Mouse (Mus musculus): ENCODE data around the gene Cntn1. TPM values are rescaled to one million over a fixed set of nuclear protein-coding genes. Genes with fewer than 3 reads are reported as not detected.

Gene Cntn1
- polyA plus RNA-seq, 1 experiment from 2014 or later: 55.7 TPM

DNA sequence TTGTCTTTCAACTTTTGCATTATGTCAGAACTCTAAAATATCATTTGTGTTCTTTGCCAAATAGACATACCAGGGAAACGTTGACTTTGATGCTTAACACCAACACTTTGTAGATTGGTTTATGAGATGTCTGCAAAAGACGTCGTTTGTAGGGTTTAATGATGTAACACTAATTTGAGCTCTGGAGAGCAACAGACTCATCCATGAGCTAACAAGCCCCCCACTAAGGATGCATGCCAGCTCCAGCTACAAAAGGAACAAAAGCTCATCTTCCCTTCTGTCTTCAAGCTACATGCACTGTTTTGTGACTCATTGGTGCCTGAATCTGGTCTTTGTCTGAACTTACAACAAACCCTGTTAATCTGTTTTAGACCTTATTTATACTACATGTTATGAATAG is 28.5 kb downstream of the Cntn1 start:
- Histone ChIP-seq H3K9ac (no peak overlapping the region), H3K4me2 (no peak overlapping the region), H3K27ac (no peak overlapping the region), H3K36me3 (replicated peaks) (no peaks in the 10 kb centered on the region), H3K4me3 (no peak overlapping the region), H3K4me1 (no peaks in the 10 kb centered on the region), H3K9me3 (no peaks in the 10 kb centered on the region), H3K27me3 (replicated peaks) (no peaks in the 10 kb centered on the region)
- ATAC-seq (replicated peaks): no peak
- WGBS: 75% methylated on average over 3 of the region's 3 CpGs

DNA sequence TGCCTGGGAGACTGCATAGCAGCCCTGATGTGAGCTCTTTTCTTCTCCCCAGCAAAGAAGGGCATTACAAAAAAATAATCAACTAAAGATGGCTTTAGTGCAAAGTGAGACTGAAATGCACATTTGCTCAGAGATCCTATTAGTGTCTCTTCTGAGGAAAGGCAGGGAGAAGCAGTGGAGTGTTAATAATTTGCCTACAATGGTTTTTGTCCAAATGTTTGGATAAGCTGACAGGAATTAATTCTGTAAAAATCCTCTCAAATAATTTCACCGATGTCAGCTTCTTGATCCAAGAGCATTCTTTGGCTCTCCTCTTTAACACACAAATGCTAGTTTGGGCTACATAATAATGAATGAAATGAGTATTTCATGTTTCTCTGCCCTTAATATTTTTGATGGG is 34.9 kb downstream of the Cntn1 start:
- Histone ChIP-seq H3K4me3 (no peak overlapping the region), H3K4me1 (peaks cover 5% of the 10 kb centered on the region), H3K36me3 (replicated peaks) (no peaks in the 10 kb centered on the region), H3K4me2 (no peak overlapping the region), H3K27me3 (replicated peaks) (no peaks in the 10 kb centered on the region), H3K9ac (no peak overlapping the region), H3K9me3 (no peaks in the 10 kb centered on the region), H3K27ac (0 out of 2 replicates have a peak overlapping the region, but pooled peaks have one; percentile 34)
- ATAC-seq (replicated peaks): no peak
- WGBS: 20% methylated on average over 1 of the region's 1 CpGs

GRCm38 (mm10) chr15:92087691-92088286 is 36.8 kb downstream of the Cntn1 start:
- peak; percentile 56; the same call in 1 of the 2 replicates for ATAC-seq (replicated peaks)
- Histone ChIP-seq H3K27me3 (replicated peaks) (no peaks in the 10 kb centered on the region), H3K4me1 (peaks cover 5% of the 10 kb centered on the region), H3K9me3 (no peaks in the 10 kb centered on the region), H3K4me2 (no peak overlapping the region), H3K36me3 (replicated peaks) (no peaks in the 10 kb centered on the region), H3K9ac (no peak overlapping the region), H3K27ac (peak overlapping the region; percentile 13; the same call in 1 of the 2 replicates), H3K4me3 (no peak overlapping the region)
- 19% methylated on average over 6 of the region's 6 CpGs for WGBS

GRCm38 (mm10) chr15:92090787-92091186 is 39.8 kb downstream of the Cntn1 start:
- no peaks in the 10 kb centered on the region for H3K27me3 ChIP-seq (replicated peaks)
- no peaks in the 10 kb centered on the region for H3K9me3 ChIP-seq
- no peaks in the 10 kb centered on the region for H3K36me3 ChIP-seq (replicated peaks)
- H3K9ac ChIP-seq: no peak overlapping the region
- ATAC-seq (replicated peaks): no peak
- no peak overlapping the region for H3K27ac ChIP-seq
- WGBS: 89% methylated on average over 6 of the region's 6 CpGs
- no peak overlapping the region for H3K4me3 ChIP-seq
- peaks cover 5% of the 10 kb centered on the region for H3K4me1 ChIP-seq
- no peak overlapping the region for H3K4me2 ChIP-seq

- ATAC-seq (replicated peaks): no peak
- Histone ChIP-seq H3K4me1 (peaks cover 5% of the 10 kb centered on the region), H3K27ac (no peak overlapping the region), H3K36me3 (replicated peaks) (no peaks in the 10 kb centered on the region), H3K4me3 (no peak overlapping the region), H3K27me3 (replicated peaks) (no peaks in the 10 kb centered on the region), H3K9ac (no peak overlapping the region), H3K4me2 (no peak overlapping the region), H3K9me3 (no peaks in the 10 kb centered on the region)
- WGBS: 60% methylated on average over 3 of the region's 3 CpGs
These were observed 41.1 kb downstream of the Cntn1 start for GRCm38 (mm10) chr15:92092041-92092440.

GRCm38 (mm10) chr15:92099410-92100174 is 48.6 kb downstream of the Cntn1 start:
- no peaks in the 10 kb centered on the region for H3K36me3 ChIP-seq (replicated peaks)
- WGBS: 70% methylated on average over 5 of the region's 5 CpGs

DNA sequence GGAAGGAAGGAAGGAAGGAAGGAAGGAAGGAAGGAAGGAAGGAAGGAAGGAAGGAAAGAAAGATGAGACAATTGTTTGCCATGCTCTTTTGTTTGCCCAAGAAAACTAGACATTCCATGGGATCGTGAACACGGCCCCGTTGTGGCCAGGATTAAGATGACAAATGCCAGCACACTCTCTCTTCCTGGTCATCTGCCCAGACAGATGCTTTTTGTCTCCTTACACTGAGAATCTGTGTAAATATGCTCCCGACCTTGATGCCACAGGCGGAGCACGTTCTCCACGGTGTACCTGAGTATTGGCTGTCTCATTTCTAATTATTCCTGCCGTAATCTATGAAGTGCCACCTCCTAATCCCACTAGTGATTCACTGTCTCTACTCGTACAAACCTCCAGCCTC is 51.0 kb downstream of the Cntn1 start:
- ATAC-seq (replicated peaks): no peak
- Histone ChIP-seq H3K9me3 (no peaks in the 10 kb centered on the region), H3K27ac (no peak overlapping the region), H3K27me3 (replicated peaks) (no peaks in the 10 kb centered on the region), H3K36me3 (replicated peaks) (no peaks in the 10 kb centered on the region), H3K9ac (no peak overlapping the region), H3K4me2 (no peak overlapping the region), H3K4me3 (no peak overlapping the region), H3K4me1 (no peaks in the 10 kb centered on the region)
- WGBS: 66% methylated on average over 9 of the region's 9 CpGs

More at GRCm38 (mm10) chr15:92099410-92100174, 48.6 kb downstream of the Cntn1 start:
- H3K4me1 ChIP-seq: no peaks in the 10 kb centered on the region
- no peak for ATAC-seq (replicated peaks)
- H3K9ac ChIP-seq: no peak overlapping the region
- no peak overlapping the region for H3K4me2 ChIP-seq
- no peak overlapping the region for H3K4me3 ChIP-seq
- H3K27ac ChIP-seq: no peak overlapping the region
- no peaks in the 10 kb centered on the region for H3K27me3 ChIP-seq (replicated peaks)
- no peaks in the 10 kb centered on the region for H3K9me3 ChIP-seq

- Histone ChIP-seq H3K4me1 (no peaks in the 10 kb centered on the region), H3K4me3 (no peak overlapping the region), H3K27ac (no peak overlapping the region), H3K9me3 (no peaks in the 10 kb centered on the region), H3K27me3 (replicated peaks) (no peaks in the 10 kb centered on the region), H3K4me2 (no peak overlapping the region), H3K36me3 (replicated peaks) (no peaks in the 10 kb centered on the region), H3K9ac (no peak overlapping the region)
- ATAC-seq (replicated peaks): no peak
These were observed 61.5 kb downstream of the Cntn1 start for GRCm38 (mm10) chr15:92112455-92112854.

DNA sequence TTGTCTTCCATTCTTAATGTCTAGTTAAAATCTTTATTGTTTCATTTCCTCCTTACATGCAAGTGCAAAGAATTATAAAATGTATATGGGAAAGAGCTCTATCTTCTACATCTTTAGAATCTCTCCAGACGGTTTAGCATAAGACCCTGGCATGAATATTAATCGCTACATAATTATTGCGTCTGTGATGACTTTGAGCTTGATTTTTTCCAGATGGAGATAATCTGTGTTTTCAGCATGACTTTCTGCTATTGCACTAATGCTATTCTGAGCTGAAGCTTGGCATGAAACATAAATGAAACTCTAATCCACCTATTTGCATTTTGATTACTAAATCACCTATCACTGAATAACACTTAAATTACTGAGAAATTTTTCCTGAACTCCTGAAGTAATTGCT is 82.0 kb downstream of the Cntn1 start:
- Histone ChIP-seq H3K27ac (no peak overlapping the region), H3K9ac (no peak overlapping the region), H3K4me3 (no peak overlapping the region), H3K36me3 (replicated peaks) (no peaks in the 10 kb centered on the region), H3K4me2 (no peak overlapping the region), H3K9me3 (no peaks in the 10 kb centered on the region), H3K4me1 (no peaks in the 10 kb centered on the region), H3K27me3 (replicated peaks) (no peaks in the 10 kb centered on the region)
- 51% methylated on average over 3 of the region's 3 CpGs for WGBS
- ATAC-seq (replicated peaks): no peak

- Histone ChIP-seq H3K36me3 (replicated peaks) (no peaks in the 10 kb centered on the region), H3K9ac (no peak overlapping the region), H3K4me2 (no peak overlapping the region), H3K4me3 (no peak overlapping the region), H3K27me3 (replicated peaks) (no peaks in the 10 kb centered on the region), H3K9me3 (no peaks in the 10 kb centered on the region), H3K4me1 (no peaks in the 10 kb centered on the region), H3K27ac (no peak overlapping the region)
- no peak for ATAC-seq (replicated peaks)
- 78% methylated on average over 9 of the region's 9 CpGs for WGBS
These were observed 83.3 kb downstream of the Cntn1 start for GRCm38 (mm10) chr15:92134254-92134653.

DNA sequence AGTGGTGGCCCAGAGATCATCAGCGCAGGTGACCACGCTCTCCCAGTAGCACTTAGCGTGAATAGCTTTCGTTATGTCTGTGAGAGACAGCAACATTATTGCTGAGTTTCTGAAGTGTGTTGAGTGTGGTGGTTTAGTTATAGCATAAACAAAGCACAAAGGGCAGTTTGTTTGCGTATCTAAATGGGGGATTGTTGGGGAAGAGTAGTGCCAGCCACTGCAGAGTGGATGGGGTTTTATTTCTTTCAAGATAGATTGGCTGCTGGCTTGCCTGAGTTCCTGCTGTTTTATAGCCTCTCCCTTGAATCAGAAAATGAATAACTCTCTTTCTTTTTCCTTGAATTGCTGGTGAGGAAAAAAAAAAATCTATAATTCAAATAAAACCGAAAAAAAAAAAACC is 86.1 kb downstream of the Cntn1 start:
- Histone ChIP-seq H3K9me3 (no peaks in the 10 kb centered on the region), H3K4me3 (no peak overlapping the region), H3K4me2 (no peak overlapping the region), H3K27ac (no peak overlapping the region), H3K36me3 (replicated peaks) (no peaks in the 10 kb centered on the region), H3K4me1 (no peaks in the 10 kb centered on the region), H3K27me3 (replicated peaks) (no peaks in the 10 kb centered on the region), H3K9ac (no peak overlapping the region)
- no peak for ATAC-seq (replicated peaks)
- 80% methylated on average over 6 of the region's 6 CpGs for WGBS

- H3K4me1 ChIP-seq: no peaks in the 10 kb centered on the region
- no peak overlapping the region for H3K4me2 ChIP-seq
- no peak overlapping the region for H3K9ac ChIP-seq
- WGBS: 70% methylated on average over 4 of the region's 4 CpGs
- no peak overlapping the region for H3K27ac ChIP-seq
- no peaks in the 10 kb centered on the region for H3K36me3 ChIP-seq (replicated peaks)
- ATAC-seq (replicated peaks): no peak
- H3K9me3 ChIP-seq: no peaks in the 10 kb centered on the region
- H3K27me3 ChIP-seq (replicated peaks): no peaks in the 10 kb centered on the region
- no peak overlapping the region for H3K4me3 ChIP-seq
These were observed 91.0 kb downstream of the Cntn1 start for GRCm38 (mm10) chr15:92141972-92142371.

GRCm38 (mm10) chr15:92154921-92155320 is 104.0 kb downstream of the Cntn1 start:
- H3K4me2 ChIP-seq: no peak overlapping the region

More at GRCm38 (mm10) chr15:92154921-92155320, 104.0 kb downstream of the Cntn1 start:
- Histone ChIP-seq H3K4me3 (no peak overlapping the region), H3K36me3 (replicated peaks) (no peaks in the 10 kb centered on the region), H3K4me1 (0 out of 2 replicates have a peak, but pooled peaks cover 2% of the 10 kb centered on the region), H3K27me3 (replicated peaks) (no peaks in the 10 kb centered on the region), H3K9me3 (no peaks in the 10 kb centered on the region), H3K9ac (no peak overlapping the region), H3K27ac (no peak overlapping the region)
- no peak for ATAC-seq (replicated peaks)
- WGBS: 25% methylated on average over 2 of the region's 2 CpGs

Measured in midbrain, embryonic 15.5 days (tissue).